Mouse (Mus musculus) lung, postnatal 36 days (tissue): ENCODE measurements around the gene Fhdc1.

ENCODE experiments used
- DNase-seq: peaks from one replicate; pipeline ENCODE4 v3.0.0; 2022; ENCODE audit warnings: mixed read lengths

The Fhdc1 gene

GRCm38 (mm10) chr3:84472955-84473354, 7.3 kb downstream of the Fhdc1 start:
- peak; percentile 56 for DNase-seq

- peak; percentile 35 for DNase-seq
These were observed 7.7 kb downstream of the Fhdc1 start for GRCm38 (mm10) chr3:84472527-84472926.

GRCm38 (mm10) chr3:84471146-84471545, 9.1 kb downstream of the Fhdc1 start:
- DNase-seq = no peak

GRCm38 (mm10) chr3:84468111-84468453, 12.1 kb downstream of the Fhdc1 start:
- no peak for DNase-seq

GRCm38 (mm10) chr3:84467419-84468110, 12.7 kb downstream of the Fhdc1 start:
- peak; percentile 49 for DNase-seq

- no peak for DNase-seq
These were observed 14.3 kb downstream of the Fhdc1 start for GRCm38 (mm10) chr3:84465822-84466500.

GRCm38 (mm10) chr3:84461687-84462086, 18.5 kb downstream of the Fhdc1 start:
- DNase-seq = no peak

- DNase-seq = no peak
These were observed 19.3 kb downstream of the Fhdc1 start for GRCm38 (mm10) chr3:84460952-84461351.

GRCm38 (mm10) chr3:84460499-84460898, 19.7 kb downstream of the Fhdc1 start:
- no peak for DNase-seq

GRCm38 (mm10) chr3:84455733-84456417, 24.4 kb downstream of the Fhdc1 start:
- peak; percentile 67 for DNase-seq

GRCm38 (mm10) chr3:84450651-84451050, 29.6 kb downstream of the Fhdc1 start:
- no peak for DNase-seq

- DNase-seq = no peak
These were observed 31.2 kb downstream of the Fhdc1 start for GRCm38 (mm10) chr3:84449015-84449414.

GRCm38 (mm10) chr3:84447803-84448202, 32.4 kb downstream of the Fhdc1 start:
- no peak for DNase-seq

GRCm38 (mm10) chr3:84445838-84446237, 34.4 kb downstream of the Fhdc1 start:
- DNase-seq = no peak

GRCm38 (mm10) chr3:84442890-84443289, 37.3 kb downstream of the Fhdc1 start:
- no peak for DNase-seq

GRCm38 (mm10) chr3:84439431-84440210, 40.6 kb downstream of the Fhdc1 start:
- DNase-seq = peak; percentile 55

- DNase-seq = no peak
These were observed 41.4 kb downstream of the Fhdc1 start for GRCm38 (mm10) chr3:84438840-84439239.

- DNase-seq = peak; percentile 71
These were observed 42.1 kb downstream of the Fhdc1 start for GRCm38 (mm10) chr3:84438118-84438517.

GRCm38 (mm10) chr3:84436947-84437346, 43.3 kb downstream of the Fhdc1 start:
- DNase-seq = no peak

GRCm38 (mm10) chr3:84435288-84436043, 44.8 kb downstream of the Fhdc1 start:
- DNase-seq = peak; percentile 59

- DNase-seq = no peak
These were observed 47.3 kb downstream of the Fhdc1 start for GRCm38 (mm10) chr3:84432797-84433445.

GRCm38 (mm10) chr3:84431257-84431656, 49.0 kb downstream of the Fhdc1 start:
- no peak for DNase-seq
